Mouse (Mus musculus): ENCODE data around the gene Nkx1-2. TPM values are rescaled to one million over a fixed set of nuclear protein-coding genes. Genes with fewer than 3 reads are reported as not detected.

Nkx1-2 gene
- polyA plus RNA-seq, 1 experiment: not detected

DNA sequence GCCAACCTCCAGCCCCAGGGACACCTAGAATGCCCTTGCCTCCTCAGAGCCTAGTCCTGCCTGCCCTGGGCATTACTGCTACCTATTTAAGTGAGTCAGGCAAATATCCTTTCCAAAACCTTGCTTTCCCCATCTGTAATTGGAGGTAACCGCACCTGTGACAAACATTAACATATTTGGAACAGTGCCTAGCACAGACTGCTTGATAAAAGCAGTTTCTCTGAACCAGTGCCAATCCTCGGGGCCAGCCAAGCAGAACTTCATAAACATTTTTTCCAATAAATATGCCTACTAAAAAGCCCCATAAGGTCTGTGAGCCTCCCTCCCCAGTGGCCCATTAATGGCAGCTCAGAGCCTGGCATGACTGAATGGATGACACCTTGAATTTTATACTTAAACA lies 45.3 kb downstream of the Nkx1-2 start:
- TF ChIP-seq CTCF (IDR thresholded peaks at IDR 0.05; ENCODE audit: borderline replicate concordance, insufficient read depth, low read length) (no peak), POLR2A (IDR thresholded peaks at IDR 0.05; ENCODE audit: low read depth, low read length) (no peak)
- H3K4me3 ChIP-seq (ENCODE audit: insufficient read depth, low read length): no peak overlapping the region
- no peak overlapping the region for H3K27ac ChIP-seq (ENCODE audit: insufficient read depth, low read length)
- no peaks in the 10 kb centered on the region for H3K4me1 ChIP-seq (ENCODE audit: control insufficient read depth, insufficient read depth, low read length)

- Histone ChIP-seq H3K27ac (ENCODE audit: insufficient read depth, low read length) (no peak overlapping the region), H3K4me1 (ENCODE audit: control insufficient read depth, insufficient read depth, low read length) (no peaks in the 10 kb centered on the region), H3K4me3 (ENCODE audit: insufficient read depth, low read length) (peak overlapping the region; percentile 55)
- TF ChIP-seq POLR2A (IDR thresholded peaks at IDR 0.05; ENCODE audit: low read depth, low read length) (peak; percentile 74), CTCF (IDR thresholded peaks at IDR 0.05; ENCODE audit: borderline replicate concordance, insufficient read depth, low read length) (peak; percentile 96)
These were observed 47.9 kb downstream of the Nkx1-2 start for GRCm38 (mm10) chr7:132551351-132552126.

GRCm38 (mm10) chr7:132547126-132547525 lies 52.3 kb downstream of the Nkx1-2 start:
- no peaks in the 10 kb centered on the region for H3K4me1 ChIP-seq (ENCODE audit: control insufficient read depth, insufficient read depth, low read length)
- H3K4me3 ChIP-seq (ENCODE audit: insufficient read depth, low read length): no peak overlapping the region
- H3K27ac ChIP-seq (ENCODE audit: insufficient read depth, low read length): no peak overlapping the region
- TF ChIP-seq POLR2A (IDR thresholded peaks at IDR 0.05; ENCODE audit: low read depth, low read length): no peak
- no peak for TF ChIP-seq CTCF (IDR thresholded peaks at IDR 0.05; ENCODE audit: borderline replicate concordance, insufficient read depth, low read length)

Other genes with a start within 250 kb of the Nkx1-2 start
- 241 and 272 TPM in 2 replicates for gene Oat, start 23.2 kb downstream of the Nkx1-2 start, polyA plus RNA-seq (2011; ENCODE audit: insufficient read length, low read depth, missing spikeins)
- gene Lhpp, start 11.0 kb upstream of the Nkx1-2 start, polyA plus RNA-seq (2011; ENCODE audit: insufficient read length, low read depth, missing spikeins): 5.0 and 6.5 TPM in 2 replicates
- 10.3 and 12.5 TPM in 2 replicates for gene Fam53b, start 214.2 kb upstream of the Nkx1-2 start, polyA plus RNA-seq (2011; ENCODE audit: insufficient read length, low read depth, missing spikeins)